Mouse (Mus musculus) adipose tissue, adult 10 weeks (tissue): ENCODE results near the gene Kdm7a. TPM values are rescaled to one million over a fixed set of nuclear protein-coding genes. Genes with fewer than 3 reads are reported as not detected.

Experiments
- polyA plus RNA-seq: library from polyadenylated mRNA; stranded (reverse); fragments of 350-450 nt; fragmentation: Illumina TruSeq; extraction: RNeasy Lipid Tissue Mini Kit (QIAGEN cat#74804); gene quantifications from one replicate; pipeline ENCODE4 v1.2.3, GENCODE M21; 2014; ENCODE audit warnings: low read depth, low replicate concordance

Gene Kdm7a
- 15.6 TPM for polyA plus RNA-seq

DNA sequence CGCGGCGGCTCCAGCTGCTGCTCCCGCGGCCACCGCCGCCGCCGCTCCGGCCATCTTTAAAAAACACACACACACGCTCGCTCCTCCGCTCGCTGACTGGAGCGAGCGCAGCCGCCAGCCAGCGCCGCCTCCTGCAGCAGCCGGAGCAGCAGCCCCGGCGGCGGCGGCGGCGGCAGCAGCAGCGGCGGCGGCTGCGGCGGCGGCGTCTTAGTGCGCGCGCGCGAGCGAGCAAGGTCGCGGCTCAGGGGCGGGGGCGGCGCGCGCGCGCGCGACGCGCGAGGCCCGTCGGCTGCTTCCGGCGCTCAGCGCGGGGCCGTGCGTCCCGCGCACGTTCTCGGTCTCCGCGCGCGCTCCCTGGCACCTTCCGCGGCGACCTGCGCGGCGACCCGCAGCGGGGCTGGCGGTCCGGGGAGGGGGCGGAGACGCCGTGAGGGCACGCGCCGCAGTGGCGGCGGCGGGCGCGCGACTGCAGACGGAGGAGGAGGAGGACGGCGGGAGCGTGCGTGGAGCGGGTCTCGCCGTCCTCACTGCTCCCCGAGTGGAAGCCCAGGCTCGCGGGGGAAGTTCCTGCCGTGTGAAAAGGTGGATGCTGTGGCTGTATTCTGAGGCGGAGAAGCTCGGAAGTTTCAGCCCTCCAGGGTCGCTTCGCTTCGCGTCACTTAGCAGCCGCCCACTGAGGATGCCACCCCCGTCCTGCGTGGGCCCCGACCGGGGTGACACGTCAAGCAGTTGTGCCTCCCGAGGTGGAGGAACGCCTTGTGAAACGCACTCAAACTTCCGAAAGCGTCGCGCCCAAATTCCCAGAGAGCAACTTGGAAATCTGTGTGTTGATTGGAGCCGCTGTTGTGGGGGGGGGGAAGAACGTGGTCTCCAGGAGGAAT, at the start of gene Kdm7a:
Gene Kdm7a (minus strand): TSS at position 209 of the 881 bp plus-strand sequence.

DNA sequence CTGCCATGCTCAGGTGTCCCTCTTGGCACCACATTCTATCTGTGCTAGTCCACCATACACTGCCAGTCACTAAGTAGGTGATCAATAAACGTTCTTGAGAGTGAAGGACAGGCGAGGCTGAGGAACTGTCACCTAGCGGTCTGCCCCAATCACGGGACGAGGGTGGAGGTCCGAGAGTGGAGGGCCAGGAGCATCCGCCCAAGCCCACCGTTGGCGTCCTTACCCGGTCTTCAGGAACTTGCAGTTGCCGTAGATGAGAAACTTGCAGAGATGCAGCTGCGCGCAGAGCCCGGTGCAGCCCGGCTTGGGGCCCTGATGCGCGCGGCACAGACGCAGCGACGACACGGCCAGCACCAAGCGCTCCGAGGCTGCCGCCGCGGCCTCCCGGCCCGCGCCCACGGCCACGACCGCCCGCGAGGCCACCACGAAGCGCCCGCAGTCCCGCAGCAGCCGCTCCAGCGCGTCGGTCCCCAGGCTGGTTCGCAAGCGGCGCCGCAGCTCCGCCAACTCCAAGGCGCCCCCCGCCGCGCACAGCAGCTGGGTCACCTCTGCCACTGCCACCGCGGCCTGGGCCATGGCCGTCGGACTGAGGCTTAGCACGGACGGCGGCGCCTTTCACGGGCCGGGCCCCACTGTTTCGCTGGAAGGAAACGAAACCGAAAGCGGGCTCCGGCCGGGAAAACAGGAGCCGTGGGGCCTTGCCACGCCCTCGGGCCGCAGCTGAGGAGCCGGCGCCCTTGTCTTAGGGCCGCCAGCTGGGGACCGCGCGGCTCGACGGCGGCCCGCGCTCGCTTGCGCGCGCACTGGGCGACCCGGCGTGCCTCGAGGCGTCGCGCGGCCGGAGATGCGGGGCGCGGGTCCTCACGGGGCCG, 88.8 kb downstream of the Kdm7a start, which contains the start of gene Parp12:
Gene Parp12 (minus strand): TSS at position 766 of the 872 bp plus-strand sequence.

Other genes with a start within 250 kb of the Kdm7a start
- gene Parp12, start 88.4 kb downstream of the Kdm7a start, polyA plus RNA-seq: 19.9 TPM
- 50.2 TPM for gene Slc37a3, start 170.9 kb upstream of the Kdm7a start, polyA plus RNA-seq
- gene Rab19, start 174.4 kb upstream of the Kdm7a start, polyA plus RNA-seq: 4.7 TPM
- gene Mkrn1, start 213.7 kb upstream of the Kdm7a start, polyA plus RNA-seq: 139 TPM